15 mouse cellular contexts compared by ENCODE assay signal in the genomic region with DNA sequence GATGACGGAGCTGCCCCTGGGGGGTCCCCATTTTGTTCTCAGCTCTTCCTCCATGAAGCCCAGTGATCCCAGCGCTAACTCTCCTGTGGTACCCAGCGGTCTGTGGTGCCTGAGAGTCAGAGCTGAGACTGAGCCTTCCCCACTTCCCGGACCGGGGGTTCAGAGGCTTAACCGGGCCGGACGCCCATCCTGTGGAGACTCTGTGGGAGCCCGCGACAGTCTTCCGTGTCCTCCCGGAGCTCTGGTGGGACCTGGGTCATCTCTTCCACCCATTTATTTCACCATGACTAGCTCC. TPM values are rescaled to one million over a fixed set of nuclear protein-coding genes. Genes with fewer than 3 reads are reported as not detected.
DNase-seq lines count a peak whose midpoint lies in the region; ATAC-seq and TF ChIP-seq lines count a peak whose summit lies in the region.
"Had no signal": no experiment of that assay in that cellular context is flagged by ENCODE, and none has a peak within 500 bp of the region (broad histone marks: within the 10 kb centered on the region; RNA-seq: fewer than 3 reads in every experiment).

No protein-coding gene starts in this region.

- WGBS in embryonic facial prominence, embryonic 11.5 days: 14% methylated on average over 12 of the region's 12 CpGs
- WGBS in midbrain, embryonic 10.5 days: 13% methylated on average over 12 of the region's 12 CpGs
- WGBS in stomach, postnatal 0 days: 40% methylated on average over 12 of the region's 12 CpGs

- H3K27me3 ChIP-seq in embryonic facial prominence, embryonic 11.5 days (ENCODE audit: control insufficient read depth, insufficient read depth, low read length): no peaks in the 10 kb centered on the region
- H3K27me3 ChIP-seq in midbrain, embryonic 10.5 days (ENCODE audit: low read depth, poor library complexity, severe bottlenecking): no peaks in the 10 kb centered on the region
- no peaks in the 10 kb centered on the region for H3K27me3 ChIP-seq in stomach, postnatal 0 days (ENCODE audit: control insufficient read depth, insufficient read depth, low read length)

- TF ChIP-seq EP300 in stomach, postnatal 0 days (optimal IDR thresholded peaks at IDR 0.05): no peak

- no peak for ATAC-seq in embryonic facial prominence, embryonic 11.5 days (replicated peaks; ENCODE audit: insufficient number of reproducible peaks, low FRiP score, low TSS enrichment, low read depth)
- ATAC-seq in hematopoietic stem cell, adult 5-6 weeks (replicated peaks in 1 of 2; ENCODE audit: insufficient read depth in 1 of 2, low FRiP score in 2 of 2, low TSS enrichment in 1 of 2, low read depth in 1 of 2, poor library complexity in 2 of 2, severe bottlenecking in 2 of 2): peak; percentile 29 to 32; a peak in 2 of 4 replicates
- no peak for ATAC-seq in stomach, postnatal 0 days (ENCODE audit: low FRiP score, low TSS enrichment)
- no peak for ATAC-seq in inflammation-experienced regulatory T-cells, adult 6 months

- no peak overlapping the region for H3K4me3 ChIP-seq in embryonic facial prominence, embryonic 11.5 days (ENCODE audit: low read depth, low read length)
- H3K4me3 ChIP-seq in midbrain, embryonic 10.5 days: peak overlapping the region; percentile 40
- H3K4me3 ChIP-seq in stomach, postnatal 0 days (ENCODE audit: low read depth, low read length): no peak overlapping the region

- H3K36me3 ChIP-seq in embryonic facial prominence, embryonic 11.5 days (replicated peaks; ENCODE audit: control insufficient read depth, insufficient read depth, low read depth, low read length): no peaks in the 10 kb centered on the region
- H3K36me3 ChIP-seq in midbrain, embryonic 10.5 days: no peaks in the 10 kb centered on the region
- H3K36me3 ChIP-seq in stomach, postnatal 0 days (ENCODE audit: control insufficient read depth, insufficient read depth, low read length): no peaks in the 10 kb centered on the region
- H3K36me3 ChIP-seq: G1E had no signal

- no peaks in the 10 kb centered on the region for H3K9me3 ChIP-seq in embryonic facial prominence, embryonic 11.5 days (replicated peaks; ENCODE audit: control insufficient read depth, low read length)
- H3K9me3 ChIP-seq in midbrain, embryonic 10.5 days (replicated peaks): no peaks in the 10 kb centered on the region
- H3K9me3 ChIP-seq in stomach, postnatal 0 days (ENCODE audit: control insufficient read depth, low read length): no peaks in the 10 kb centered on the region
- H3K9me3 ChIP-seq: G1E had no signal

- no peak overlapping the region for H3K27ac ChIP-seq in embryonic facial prominence, embryonic 11.5 days (replicated peaks; ENCODE audit: low read depth, low read length)
- peak overlapping the region; percentile 59 for H3K27ac ChIP-seq in midbrain, embryonic 10.5 days (replicated peaks)
- H3K27ac ChIP-seq in stomach, postnatal 0 days (replicated peaks): no peak overlapping the region
- H3K27ac ChIP-seq: liver, embryonic 14.5 days; macrophage had no signal

- H3K4me1 ChIP-seq in embryonic facial prominence, embryonic 11.5 days (ENCODE audit: control insufficient read depth, insufficient read depth, low read length): no peaks in the 10 kb centered on the region
- H3K4me1 ChIP-seq in midbrain, embryonic 10.5 days: peaks cover 17% of the 10 kb centered on the region
- H3K4me1 ChIP-seq in stomach, postnatal 0 days (replicated peaks; ENCODE audit: control insufficient read depth, insufficient read depth): no peaks in the 10 kb centered on the region

- TF ChIP-seq CTCF in stomach, postnatal 0 days (IDR thresholded peaks at IDR 0.05; ENCODE audit: low read depth): no peak

- H3K9ac ChIP-seq in embryonic facial prominence, embryonic 11.5 days (replicated peaks; ENCODE audit: low read length): no peak overlapping the region
- no peak overlapping the region for H3K9ac ChIP-seq in stomach, postnatal 0 days (ENCODE audit: low read length)
- H3K9ac ChIP-seq: liver, embryonic 14.5 days had no signal

- H3K4me2 ChIP-seq in embryonic facial prominence, embryonic 11.5 days (ENCODE audit: low read depth, low read length): peak overlapping the region; percentile 21; the same call in 1 of the 2 replicates
- H3K4me2 ChIP-seq in stomach, postnatal 0 days (replicated peaks; ENCODE audit: low read depth): no peak overlapping the region

- DNase-seq in embryo, embryonic 11 days: peak; percentile 5
- DNase-seq in embryo, embryonic 10 days (ENCODE audit: low spot score): no peak
- no peak for DNase-seq in embryonic facial prominence, embryonic 11.5 days (ENCODE audit: low spot score)
- DNase-seq in midbrain, embryonic 10.5 days (ENCODE audit: low spot score): no peak
- DNase-seq in right cerebral cortex, postnatal 14 days: no peak
- no peak for DNase-seq in stomach, postnatal 0 days (ENCODE audit: low spot score)
- DNase-seq: gastrocnemius, postnatal 10 days; kidney, adult 8-10 months; layer of hippocampus, adult 9-11 months; thymus, postnatal 25 days had no signal

RNA-seq across cellular contexts. Expression of a gene that starts 41.1 kb away (rescaled TPM):
- polyA plus RNA-seq in embryonic facial prominence, embryonic 11.5 days (2014; fragmentation: Nextera tagmentation; extraction: Ambion mirVana): 28.3 and 29.7 TPM in 2 replicates
- total RNA-seq in hematopoietic stem cell, adult 5-6 weeks (2017): 16.5 and 17.0 TPM in 2 replicates
- 31.2 and 34.3 TPM in 2 replicates for polyA plus RNA-seq in midbrain, embryonic 10.5 days (2016; fragmentation: Nextera tagmentation; extraction: Ambion mirVana)
- 31.2 and 32.5 TPM in 2 replicates for polyA plus RNA-seq in stomach, postnatal 0 days (2015; fragmentation: Nextera tagmentation; extraction: Ambion mirVana)
- polyA plus RNA-seq in inflammation-experienced regulatory T-cells, adult 6 months (2017; shearing (Covaris generic)): 1 to 10 TPM; 2.8 to 4.8 (median 2.9) TPM

Comparison
In these comparisons a context has a peak if more than half of its experiments do, and no peak if none do; other contexts are left out.
1. ATAC-seq: peak in hematopoietic stem cell, adult 5-6 weeks (2 of 2); none in embryonic facial prominence, embryonic 11.5 days (single experiment), stomach, postnatal 0 days (single experiment) and inflammation-experienced regulatory T-cells, adult 6 months (single experiment).